Mouse (Mus musculus) megakaryocyte, embryonic 14.5 days (primary cell): ENCODE measurements around the gene Rhobtb1.

Source experiments
- FLI1 ChIP-seq: IDR thresholded peaks from 2 replicates; pipeline ENCODE4 v1.6.1; 2012; ENCODE audit warnings: low read length, inconsistent platforms, mixed read lengths
- GATA1 ChIP-seq: IDR thresholded peaks from 3 replicates; pipeline ENCODE4 v1.6.1; 2012; ENCODE audit warnings: mixed read lengths, low read length, inconsistent platforms, borderline replicate concordance

DNA sequence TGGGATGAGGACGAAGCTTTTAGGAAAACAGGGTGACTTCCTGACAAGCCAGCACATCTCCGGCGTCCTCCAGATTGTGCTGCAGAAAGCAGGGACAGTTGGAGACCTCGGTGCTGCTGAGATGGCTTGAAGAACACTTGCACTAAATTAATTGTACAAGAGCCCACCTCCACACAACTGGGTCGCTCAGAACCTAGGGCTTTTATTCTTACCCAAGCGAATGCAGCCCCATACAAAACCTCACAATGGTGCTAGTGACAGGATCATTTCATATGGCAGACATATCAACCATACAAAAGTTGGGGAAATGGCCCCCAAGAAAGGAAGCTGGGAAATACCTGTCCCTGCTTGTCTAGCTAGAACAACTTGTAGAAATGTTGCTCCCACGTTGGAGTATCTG lies 56.2 kb downstream of the Rhobtb1 start:
- TF ChIP-seq GATA1 (no peak), FLI1 (no peak)
